Mouse (Mus musculus) limb, embryonic 11.5 days (tissue): ENCODE data around the gene Aebp1. TPM values are rescaled to one million over a fixed set of nuclear protein-coding genes. Genes with fewer than 3 reads are reported as not detected.

Experiments used
- ATAC-seq: fragments of 200-750 bp; cut with Nextera tagmentation; 2 replicates; pipeline ENCODE4 v1.8.0; 2017; ENCODE audit warnings: low read depth; ENCODE audit not compliant: insufficient number of reproducible peaks, low FRiP score, low TSS enrichment
- DNase-seq: peaks from one replicate; pipeline ENCODE4 v3.0.0-alpha.2; 2015; ENCODE audit warnings: low spot score
- H3K27ac ChIP-seq: fragments of 300-500 bp; sonication (generic); replicated peaks from 2 replicates; pipeline ENCODE4 v1.5.1; 2014; ENCODE audit warnings: low read depth, mild to moderate bottlenecking, low read length
- H3K27me3 ChIP-seq: fragments of 300-500 bp; sonication (generic); 2 replicates; pipeline ENCODE4 v1.6.1; 2014; ENCODE audit warnings: mild to moderate bottlenecking, low read length, mixed read lengths; ENCODE audit not compliant: control insufficient read depth, insufficient read depth
- H3K36me3 ChIP-seq: fragments of 300-500 bp; sonication (generic); 2 replicates; pipeline ENCODE4 v1.6.1; 2014; ENCODE audit warnings: mild to moderate bottlenecking, low read length, moderate library complexity, mixed read lengths; ENCODE audit not compliant: control insufficient read depth, insufficient read depth
- H3K4me1 ChIP-seq: fragments of 300-500 bp; sonication (generic); 2 replicates; pipeline ENCODE4 v1.6.1; 2014; ENCODE audit warnings: low read length, mixed read lengths; ENCODE audit not compliant: control insufficient read depth, insufficient read depth
- H3K4me2 ChIP-seq: fragments of 300-500 bp; sonication (generic); 2 replicates; pipeline ENCODE4 v1.6.1; 2014; ENCODE audit warnings: low read depth, mild to moderate bottlenecking, moderate library complexity; ENCODE audit not compliant: severe bottlenecking
- H3K4me3 ChIP-seq: fragments of 300-500 bp; sonication (generic); 2 replicates; pipeline ENCODE4 v1.5.1; 2014; ENCODE audit warnings: low read depth, low read length
- H3K9ac ChIP-seq: fragments of 300-500 bp; sonication (generic); 2 replicates; pipeline ENCODE4 v1.6.1; 2014; ENCODE audit warnings: mild to moderate bottlenecking, low read length
- H3K9me3 ChIP-seq: fragments of 300-500 bp; sonication (generic); 2 replicates; pipeline ENCODE4 v1.6.1; 2016; ENCODE audit warnings: low read length; ENCODE audit not compliant: control insufficient read depth
- WGBS: fragments of 180-500 bp; shearing (Covaris S2); extraction: QIAGEN DNeasy Blood & Tissue Kit; methylation state at CpG from one replicate; pipeline ENCODE4 v1.1.7; 2014; 5-methylcytosine and 5-hydroxymethylcytosine counted together
- polyA plus RNA-seq: library from polyadenylated mRNA; unstranded; fragments of >200 nt; fragmentation: Nextera tagmentation; extraction: Ambion mirVana; gene quantifications from 2 replicates; pipeline ENCODE4 v1.2.1, GENCODE M21; 2014

The Aebp1 gene
- 5.3 and 7.2 TPM in 2 replicates for polyA plus RNA-seq

- H3K27me3 ChIP-seq: peaks cover 13% of the 10 kb centered on the region
- H3K9me3 ChIP-seq: no peaks in the 10 kb centered on the region; the same call in 1 of the 2 replicates
- peak within 1 kb of the TSS; percentile 56 for H3K4me2 ChIP-seq
- H3K4me1 ChIP-seq: peaks cover 8% of the 10 kb centered on the region
- H3K27ac ChIP-seq: no peak within 1 kb of the TSS
- DNase-seq (peak; percentile 68), ATAC-seq (peak; percentile 41; the same call in 1 of the 2 replicates)
- peak within 1 kb of the TSS; percentile 27 for H3K4me3 ChIP-seq
- WGBS: 2% methylated on average over 57 of the region's 59 CpGs
- peak within 1 kb of the TSS; percentile 42 for H3K9ac ChIP-seq
- H3K36me3 ChIP-seq: no peaks in the 10 kb centered on the region
These were observed at the start of gene Aebp1 for GRCm38 (mm10) chr11:5861678-5862393. TSS of gene Aebp1 (plus strand) at chr11:5861947.

- H3K4me1 ChIP-seq: no peaks in the 10 kb centered on the region
- no peak for ATAC-seq
These were observed 48.4 kb upstream of the Aebp1 start for GRCm38 (mm10) chr11:5813381-5813780.

GRCm38 (mm10) chr11:5819223-5819622 lies 42.5 kb upstream of the Aebp1 start:
- H3K27me3 ChIP-seq: no peaks in the 10 kb centered on the region
- DNase-seq (no peak), ATAC-seq (no peak)
- 69% methylated on average over 2 of the region's 2 CpGs for whole genome bisulfite sequencing
- no peaks in the 10 kb centered on the region for H3K9me3 ChIP-seq
- no peak overlapping the region for H3K4me2 ChIP-seq
- H3K27ac ChIP-seq: no peak overlapping the region
- H3K9ac ChIP-seq: no peak overlapping the region
- H3K4me3 ChIP-seq: no peak overlapping the region
- no peaks in the 10 kb centered on the region for H3K36me3 ChIP-seq
- H3K4me1 ChIP-seq: no peaks in the 10 kb centered on the region

More at GRCm38 (mm10) chr11:5813381-5813780, 48.4 kb upstream of the Aebp1 start:
- no peak overlapping the region for H3K9ac ChIP-seq
- no peak overlapping the region for H3K4me2 ChIP-seq
- no peaks in the 10 kb centered on the region for H3K27me3 ChIP-seq
- no peaks in the 10 kb centered on the region for H3K36me3 ChIP-seq
- no peaks in the 10 kb centered on the region for H3K9me3 ChIP-seq
- no peak overlapping the region for H3K27ac ChIP-seq
- 72% methylated on average over 10 of the region's 10 CpGs for WGBS
- no peak overlapping the region for H3K4me3 ChIP-seq
- DNase-seq: no peak

- H3K27me3 ChIP-seq: no peaks in the 10 kb centered on the region
- H3K4me3 ChIP-seq: no peak overlapping the region
- no peaks in the 10 kb centered on the region for H3K4me1 ChIP-seq
- ATAC-seq: no peak
- H3K4me2 ChIP-seq: no peak overlapping the region
- H3K27ac ChIP-seq: no peak overlapping the region
- DNase-seq: no peak
- H3K9ac ChIP-seq: no peak overlapping the region
- no peaks in the 10 kb centered on the region for H3K36me3 ChIP-seq
- H3K9me3 ChIP-seq: no peaks in the 10 kb centered on the region
These were observed 36.3 kb upstream of the Aebp1 start for GRCm38 (mm10) chr11:5825432-5825831.

- WGBS: 86% methylated on average over 5 of the region's 5 CpGs
- H3K27ac ChIP-seq: no peak overlapping the region
- no peaks in the 10 kb centered on the region for H3K4me1 ChIP-seq
- no peaks in the 10 kb centered on the region for H3K27me3 ChIP-seq
- no peaks in the 10 kb centered on the region for H3K36me3 ChIP-seq
- H3K4me2 ChIP-seq: no peak overlapping the region
- no peak for ATAC-seq
- H3K9me3 ChIP-seq: no peaks in the 10 kb centered on the region
- no peak for DNase-seq
- H3K9ac ChIP-seq: no peak overlapping the region
- H3K4me3 ChIP-seq: no peak overlapping the region
These were observed 33.8 kb upstream of the Aebp1 start for GRCm38 (mm10) chr11:5827931-5828330.

GRCm38 (mm10) chr11:5828509-5829191 lies 33.1 kb upstream of the Aebp1 start:
- ATAC-seq (no peak), DNase-seq (no peak)
- no peaks in the 10 kb centered on the region for H3K9me3 ChIP-seq
- 87% methylated on average over 11 of the region's 11 CpGs for WGBS
- no peak overlapping the region for H3K27ac ChIP-seq
- no peaks in the 10 kb centered on the region for H3K4me1 ChIP-seq
- H3K36me3 ChIP-seq: no peaks in the 10 kb centered on the region
- no peak overlapping the region for H3K4me3 ChIP-seq
- no peak overlapping the region for H3K9ac ChIP-seq
- H3K27me3 ChIP-seq: no peaks in the 10 kb centered on the region
- H3K4me2 ChIP-seq: no peak overlapping the region

- Histone ChIP-seq H3K4me1 (no peaks in the 10 kb centered on the region), H3K9ac (no peak overlapping the region), H3K9me3 (no peaks in the 10 kb centered on the region), H3K36me3 (no peaks in the 10 kb centered on the region), H3K4me3 (no peak overlapping the region), H3K4me2 (no peak overlapping the region), H3K27ac (no peak overlapping the region), H3K27me3 (no peaks in the 10 kb centered on the region)
- 92% methylated on average over 12 of the region's 12 CpGs for WGBS
- no peak for ATAC-seq
- no peak for DNase-seq
These were observed 32.4 kb upstream of the Aebp1 start for GRCm38 (mm10) chr11:5829327-5829726.

GRCm38 (mm10) chr11:5834506-5834905 lies 27.2 kb upstream of the Aebp1 start:
- no peaks in the 10 kb centered on the region for H3K9me3 ChIP-seq
- H3K27me3 ChIP-seq: no peaks in the 10 kb centered on the region
- no peak overlapping the region for H3K4me3 ChIP-seq
- no peak overlapping the region for H3K27ac ChIP-seq
- 0 out of 2 replicates have a peak, but pooled peaks cover 2% of the 10 kb centered on the region for H3K4me1 ChIP-seq
- DNase-seq: no peak
- no peak overlapping the region for H3K4me2 ChIP-seq
- H3K36me3 ChIP-seq: no peaks in the 10 kb centered on the region
- H3K9ac ChIP-seq: no peak overlapping the region
- ATAC-seq: no peak
- 81% methylated on average over 9 of the region's 9 CpGs for WGBS
